Mouse (Mus musculus) testis, adult 2 months (tissue): Measurements from ENCODE around the gene Ccdc113. TPM values are rescaled to one million over a fixed set of nuclear protein-coding genes. Genes with fewer than 3 reads are reported as not detected.

Experiments used
- H3K27ac ChIP-seq: fragments of 200-500 bp; 2 replicates; pipeline ENCODE4 v1.5.1; 2012; ENCODE audit warnings: low read depth, low read length; ENCODE audit not compliant: control insufficient read depth, insufficient read depth
- H3K27me3 ChIP-seq: fragments of 200-500 bp; 2 replicates; pipeline ENCODE4 v1.6.1; 2012; ENCODE audit warnings: mild to moderate bottlenecking, low read length, moderate library complexity; ENCODE audit not compliant: control insufficient read depth, insufficient read depth
- H3K36me3 ChIP-seq: fragments of 200-500 bp; 2 replicates; pipeline ENCODE4 v1.6.1; 2012; ENCODE audit warnings: mild to moderate bottlenecking, low read length; ENCODE audit not compliant: control insufficient read depth, insufficient read depth
- H3K4me1 ChIP-seq: fragments of 200-500 bp; 2 replicates; pipeline ENCODE4 v1.6.1; 2012; ENCODE audit warnings: low read length; ENCODE audit not compliant: control insufficient read depth, insufficient read depth
- H3K4me3 ChIP-seq: fragments of 200-500 bp; 2 replicates; pipeline ENCODE4 v1.5.1; 2012; ENCODE audit warnings: low read depth, mild to moderate bottlenecking, low read length, moderate library complexity, mixed read lengths; ENCODE audit not compliant: control insufficient read depth
- CTCF ChIP-seq: fragments of 200-500 bp; IDR thresholded peaks from 2 replicates; pipeline ENCODE4 v1.5.1; 2012; ENCODE audit warnings: low read depth, mild to moderate bottlenecking, inconsistent platforms, low read length, moderate library complexity; ENCODE audit not compliant: control insufficient read depth, insufficient read depth, insufficient replicate concordance
- POLR2A ChIP-seq: fragments of 200-500 bp; IDR thresholded peaks from 2 replicates; pipeline ENCODE4 v1.6.1; 2012; ENCODE audit warnings: low read depth, mild to moderate bottlenecking, inconsistent platforms, low read length, moderate library complexity; ENCODE audit not compliant: control insufficient read depth
- polyA plus RNA-seq: library from polyadenylated mRNA; depleted of rRNA; stranded (reverse); fragments of >200 nt; gene quantifications from 2 replicates; pipeline ENCODE4 v1.2.3, GENCODE M21; 2012

The Ccdc113 gene
- polyA plus RNA-seq, 1 experiment, result 87.4 TPM

DNA sequence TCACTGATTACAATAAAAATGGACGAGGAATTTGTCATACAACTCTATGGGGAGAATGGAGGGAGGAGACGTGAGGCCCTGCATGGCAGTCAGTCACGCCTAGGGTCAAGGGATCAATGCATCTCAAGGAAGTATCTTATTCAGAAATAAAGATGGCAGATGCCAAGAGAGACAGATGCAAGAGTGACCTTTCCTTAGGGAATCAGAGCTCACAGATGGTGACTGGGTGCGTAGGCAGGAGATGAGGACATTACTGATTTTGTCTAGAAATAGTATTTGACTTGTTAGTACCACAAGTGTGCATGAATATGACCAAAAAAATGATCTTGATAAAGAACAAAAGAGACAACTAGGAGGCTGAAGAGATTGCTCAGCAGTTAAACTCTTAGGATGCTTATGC lies 21.6 kb upstream of the Ccdc113 start:
- no peaks in the 10 kb centered on the region for H3K27me3 ChIP-seq
- no peak overlapping the region for H3K27ac ChIP-seq
- H3K4me1 ChIP-seq, result no peaks in the 10 kb centered on the region
- H3K36me3 ChIP-seq, result no peaks in the 10 kb centered on the region
- TF ChIP-seq POLR2A (no peak), CTCF (no peak)
- no peak overlapping the region for H3K4me3 ChIP-seq

DNA sequence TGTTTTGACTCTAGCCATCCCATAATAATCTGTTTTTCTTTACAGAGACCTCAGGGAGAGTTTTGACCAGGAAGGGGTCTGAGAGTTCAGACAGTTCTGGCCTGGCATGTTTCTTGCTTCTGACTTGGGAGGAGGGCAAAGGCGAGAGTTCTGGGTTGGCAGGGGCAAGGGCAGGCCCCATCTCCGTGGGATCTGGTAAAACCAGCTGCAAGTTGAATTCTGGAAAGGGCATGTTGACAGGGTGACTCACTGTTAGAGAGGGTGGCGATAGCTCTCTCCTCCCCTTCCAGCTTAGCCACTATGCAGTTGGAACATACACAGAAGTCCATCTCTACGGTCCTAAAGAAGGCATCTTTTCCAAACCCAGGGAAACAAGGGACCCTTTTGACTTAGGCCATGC lies 20.7 kb upstream of the Ccdc113 start:
- Histone ChIP-seq H3K36me3 (no peaks in the 10 kb centered on the region), H3K4me1 (no peaks in the 10 kb centered on the region), H3K27ac (no peak overlapping the region)

GRCm38 (mm10) chr8:95516928-95517327 lies 17.0 kb upstream of the Ccdc113 start:
- Histone ChIP-seq H3K27me3 (no peaks in the 10 kb centered on the region), H3K36me3 (no peaks in the 10 kb centered on the region), H3K27ac (no peak overlapping the region), H3K4me1 (no peaks in the 10 kb centered on the region), H3K4me3 (no peak overlapping the region)
- TF ChIP-seq CTCF (no peak), POLR2A (no peak)

More for the DNA sequence above, 20.7 kb upstream of the Ccdc113 start:
- TF ChIP-seq POLR2A (no peak), CTCF (no peak)
- no peak overlapping the region for H3K4me3 ChIP-seq
- H3K27me3 ChIP-seq, result no peaks in the 10 kb centered on the region

GRCm38 (mm10) chr8:95523991-95524390 lies 9.9 kb upstream of the Ccdc113 start:
- Histone ChIP-seq H3K4me1 (no peaks in the 10 kb centered on the region), H3K36me3 (no peaks in the 10 kb centered on the region), H3K27ac (no peak overlapping the region), H3K4me3 (no peak overlapping the region), H3K27me3 (no peaks in the 10 kb centered on the region)
- TF ChIP-seq CTCF, result no peak
- TF ChIP-seq POLR2A, result no peak

DNA sequence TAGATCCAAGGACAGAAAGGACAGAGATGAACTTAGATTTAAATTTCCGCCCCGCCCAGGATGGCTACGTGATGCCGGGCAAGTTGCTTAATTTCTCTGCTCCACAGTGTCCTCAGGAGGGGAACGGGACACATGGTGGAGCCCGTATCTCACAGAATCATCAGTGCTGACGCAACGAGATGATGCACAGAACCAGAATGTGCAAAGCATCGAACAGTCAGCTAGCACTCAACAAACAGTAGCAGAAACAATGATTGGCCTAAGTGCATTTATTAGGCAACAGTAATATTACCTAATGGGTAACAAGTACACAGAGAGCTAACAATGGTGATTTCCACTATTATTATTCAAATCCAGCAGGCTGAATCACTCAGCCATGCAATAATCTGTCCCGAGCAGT lies 5.7 kb upstream of the Ccdc113 start:
- H3K4me3 ChIP-seq, result no peak overlapping the region
- no peaks in the 10 kb centered on the region for H3K36me3 ChIP-seq
- H3K27me3 ChIP-seq, result no peaks in the 10 kb centered on the region
- no peaks in the 10 kb centered on the region for H3K4me1 ChIP-seq
- no peak for TF ChIP-seq CTCF
- no peak for TF ChIP-seq POLR2A
- H3K27ac ChIP-seq, result no peak overlapping the region

- Histone ChIP-seq H3K27me3 (no peaks in the 10 kb centered on the region), H3K4me3 (no peak overlapping the region), H3K4me1 (peaks cover 1% of the 10 kb centered on the region), H3K36me3 (no peaks in the 10 kb centered on the region), H3K27ac (no peak overlapping the region)
- TF ChIP-seq CTCF (no peak), POLR2A (no peak)
Measured at GRCm38 (mm10) chr8:95528750-95529310, 5.1 kb upstream of the Ccdc113 start.

- peaks cover 5% of the 10 kb centered on the region for H3K4me1 ChIP-seq
- no peak overlapping the region for H3K27ac ChIP-seq
- no peak for TF ChIP-seq POLR2A
- no peak for TF ChIP-seq CTCF
- H3K36me3 ChIP-seq, result no peaks in the 10 kb centered on the region
- no peak overlapping the region for H3K4me3 ChIP-seq
- no peaks in the 10 kb centered on the region for H3K27me3 ChIP-seq
Measured at GRCm38 (mm10) chr8:95532206-95532605, 1.7 kb upstream of the Ccdc113 start.

GRCm38 (mm10) chr8:95539487-95539886 lies 5.6 kb downstream of the Ccdc113 start:
- Histone ChIP-seq H3K4me1 (no peaks in the 10 kb centered on the region), H3K27ac (no peak overlapping the region), H3K36me3 (peaks cover 3% of the 10 kb centered on the region; the same call in 1 of the 2 replicates), H3K4me3 (no peak overlapping the region), H3K27me3 (no peaks in the 10 kb centered on the region)
- TF ChIP-seq CTCF, result no peak
- TF ChIP-seq POLR2A, result no peak
